Mouse (Mus musculus) forebrain, embryonic 12.5 days (tissue): Measurements from ENCODE around the gene Ptpn3. TPM values are rescaled to one million over a fixed set of nuclear protein-coding genes. Genes with fewer than 3 reads are reported as not detected.

Source experiments
- ATAC-seq: fragments of 200-750 bp; cut with Nextera tagmentation; 2 replicates; pipeline ENCODE4 v1.8.0; 2017; ENCODE audit warnings: moderate TSS enrichment; ENCODE audit not compliant: low FRiP score
- H3K27ac ChIP-seq: fragments of 300-500 bp; sonication (generic); 2 replicates; pipeline ENCODE4 v1.5.1; 2016; ENCODE audit warnings: mild to moderate bottlenecking
- H3K27me3 ChIP-seq: fragments of 300-500 bp; sonication (generic); 2 replicates; pipeline ENCODE4 v1.6.1; 2016; ENCODE audit warnings: mild to moderate bottlenecking
- H3K36me3 ChIP-seq: fragments of 300-500 bp; sonication (generic); replicated peaks from 2 replicates; pipeline ENCODE4 v1.6.1; 2016; ENCODE audit warnings: mild to moderate bottlenecking
- H3K4me1 ChIP-seq: fragments of 300-500 bp; sonication (generic); 2 replicates; pipeline ENCODE4 v1.6.1; 2016
- H3K4me2 ChIP-seq: fragments of 300-500 bp; sonication (generic); 2 replicates; pipeline ENCODE4 v1.6.1; 2016; ENCODE audit warnings: mild to moderate bottlenecking, moderate library complexity
- H3K4me3 ChIP-seq: fragments of 300-500 bp; sonication (generic); replicated peaks from 2 replicates; pipeline ENCODE4 v1.5.1; 2016; ENCODE audit warnings: mild to moderate bottlenecking
- H3K9ac ChIP-seq: fragments of 300-500 bp; sonication (generic); 2 replicates; pipeline ENCODE4 v1.6.1; 2016; ENCODE audit warnings: mild to moderate bottlenecking
- H3K9me3 ChIP-seq: fragments of 300-500 bp; sonication (generic); 2 replicates; pipeline ENCODE4 v1.6.1; 2016
- WGBS: fragments of 180-500 bp; shearing (Covaris S2); methylation state at CpG from one replicate; pipeline ENCODE4 v1.1.7; 2016; 5-methylcytosine and 5-hydroxymethylcytosine counted together
- polyA plus RNA-seq: library from polyadenylated mRNA; unstranded; fragments of >200 nt; fragmentation: Nextera tagmentation; extraction: Ambion mirVana; gene quantifications from 2 replicates; pipeline ENCODE4 v1.2.1, GENCODE M21; 2016

Gene Ptpn3
- polyA plus RNA-seq, 1 experiment from 2014 or later, result 2.4 TPM

- Histone ChIP-seq H3K9me3 (no peaks in the 10 kb centered on the region), H3K36me3 (no peaks in the 10 kb centered on the region), H3K4me2 (no peak overlapping the region), H3K9ac (no peak overlapping the region), H3K27ac (no peak overlapping the region), H3K4me1 (no peaks in the 10 kb centered on the region), H3K27me3 (no peaks in the 10 kb centered on the region), H3K4me3 (no peak overlapping the region)
- no peak for ATAC-seq
- WGBS, result 84% methylated on average over 9 of the region's 9 CpGs
Measured at GRCm38 (mm10) chr4:57231323-57231722, 70.3 kb downstream of the Ptpn3 start.

- Histone ChIP-seq H3K9ac (no peak overlapping the region), H3K4me2 (no peak overlapping the region), H3K36me3 (no peaks in the 10 kb centered on the region), H3K4me1 (no peaks in the 10 kb centered on the region), H3K9me3 (no peaks in the 10 kb centered on the region), H3K4me3 (no peak overlapping the region), H3K27me3 (no peaks in the 10 kb centered on the region), H3K27ac (no peak overlapping the region)
- 73% methylated on average over 7 of the region's 7 CpGs for WGBS
- ATAC-seq, result no peak
Measured at GRCm38 (mm10) chr4:57230341-57230740, 71.3 kb downstream of the Ptpn3 start.

GRCm38 (mm10) chr4:57228601-57229520 lies 72.8 kb downstream of the Ptpn3 start:
- H3K4me3 ChIP-seq, result no peak overlapping the region
- no peak overlapping the region for H3K4me2 ChIP-seq
- no peak overlapping the region for H3K27ac ChIP-seq
- no peak for ATAC-seq
- H3K36me3 ChIP-seq, result no peaks in the 10 kb centered on the region
- no peak overlapping the region for H3K9ac ChIP-seq
- H3K9me3 ChIP-seq, result no peaks in the 10 kb centered on the region
- WGBS, result 80% methylated on average over 18 of the region's 18 CpGs
- no peaks in the 10 kb centered on the region for H3K4me1 ChIP-seq
- H3K27me3 ChIP-seq, result no peaks in the 10 kb centered on the region

DNA sequence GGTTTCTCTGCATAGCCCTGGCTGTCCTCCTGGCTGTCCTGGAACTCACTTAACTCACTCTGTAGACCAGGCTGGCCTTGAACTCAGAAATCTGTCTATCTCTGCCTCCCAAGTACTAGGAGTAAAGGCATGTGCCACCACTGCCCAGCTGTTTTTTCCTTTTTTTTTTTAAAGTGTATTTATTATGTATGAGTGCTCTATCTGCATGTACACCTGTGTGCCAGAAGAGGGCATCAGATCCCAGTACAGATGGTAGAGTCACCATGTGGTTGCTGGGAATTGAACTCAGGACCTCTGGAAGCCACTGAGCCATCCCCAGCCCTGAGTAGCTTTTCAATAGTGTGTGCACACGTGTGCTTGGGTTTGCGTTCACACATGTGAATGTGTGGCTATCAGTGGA lies 76.9 kb downstream of the Ptpn3 start:
- H3K4me2 ChIP-seq, result no peak overlapping the region
- H3K27me3 ChIP-seq, result no peaks in the 10 kb centered on the region; the same call in 1 of the 2 replicates
- no peaks in the 10 kb centered on the region for H3K4me1 ChIP-seq
- H3K36me3 ChIP-seq, result no peaks in the 10 kb centered on the region
- 92% methylated on average over 2 of the region's 2 CpGs for WGBS
- no peak for ATAC-seq
- no peak overlapping the region for H3K4me3 ChIP-seq
- no peaks in the 10 kb centered on the region for H3K9me3 ChIP-seq
- H3K27ac ChIP-seq, result no peak overlapping the region
- no peak overlapping the region for H3K9ac ChIP-seq

DNA sequence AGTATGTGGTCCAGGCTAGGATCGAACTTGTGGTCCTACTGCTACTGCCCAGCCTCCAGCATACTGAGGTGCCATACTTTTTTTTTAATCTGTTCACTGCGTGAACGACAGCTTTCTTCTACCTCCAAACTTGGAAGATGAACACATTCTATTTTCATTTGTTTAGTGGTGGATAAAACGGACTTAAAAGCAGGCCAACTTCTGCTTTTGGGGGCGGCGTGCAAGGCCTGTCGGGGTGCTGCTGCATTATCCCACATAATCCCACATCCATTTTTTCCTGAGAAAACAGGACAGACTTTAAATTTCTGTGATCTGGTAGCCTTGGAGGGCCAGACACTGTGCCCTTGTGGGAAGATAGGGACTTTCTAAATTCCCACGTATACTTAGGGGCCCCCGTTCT lies 83.9 kb downstream of the Ptpn3 start:
- Histone ChIP-seq H3K27me3 (no peaks in the 10 kb centered on the region; the same call in 1 of the 2 replicates), H3K4me1 (peaks cover 5% of the 10 kb centered on the region; the same call in 1 of the 2 replicates), H3K4me2 (no peak overlapping the region), H3K9ac (no peak overlapping the region), H3K9me3 (no peaks in the 10 kb centered on the region), H3K36me3 (no peaks in the 10 kb centered on the region), H3K27ac (no peak overlapping the region), H3K4me3 (no peak overlapping the region)
- no peak for ATAC-seq
- WGBS, result 94% methylated on average over 9 of the region's 9 CpGs

GRCm38 (mm10) chr4:57216535-57216934 lies 85.1 kb downstream of the Ptpn3 start:
- ATAC-seq, result no peak
- H3K36me3 ChIP-seq, result no peaks in the 10 kb centered on the region
- no peak overlapping the region for H3K4me3 ChIP-seq
- WGBS, result 91% methylated on average over 4 of the region's 4 CpGs
- H3K4me2 ChIP-seq, result no peak overlapping the region
- H3K4me1 ChIP-seq, result peaks cover 5% of the 10 kb centered on the region; the same call in 1 of the 2 replicates
- no peaks in the 10 kb centered on the region for H3K27me3 ChIP-seq
- no peaks in the 10 kb centered on the region for H3K9me3 ChIP-seq
- H3K27ac ChIP-seq, result no peak overlapping the region
- H3K9ac ChIP-seq, result no peak overlapping the region

DNA sequence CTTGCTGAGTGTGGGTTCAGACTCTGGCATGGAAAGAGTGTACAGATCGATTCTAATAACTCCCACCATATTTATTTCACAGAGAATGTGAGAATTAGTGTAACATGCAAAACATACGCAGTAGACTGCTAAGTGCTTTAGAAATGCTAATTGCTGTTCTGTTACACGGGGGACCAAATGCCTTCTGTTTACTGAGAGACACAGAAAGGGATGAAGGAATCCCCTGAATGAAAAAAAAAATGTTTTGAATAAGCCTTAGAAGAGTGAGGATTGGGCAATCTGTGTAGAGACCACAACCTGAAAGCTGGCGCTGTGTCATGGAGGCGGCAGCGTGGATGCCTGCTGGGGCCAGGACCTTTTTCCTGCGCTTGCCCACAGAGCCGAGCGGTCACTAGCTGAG lies 86.8 kb downstream of the Ptpn3 start:
- 55% methylated on average over 9 of the region's 9 CpGs for WGBS
- Histone ChIP-seq H3K4me2 (no peak overlapping the region), H3K27me3 (no peaks in the 10 kb centered on the region), H3K36me3 (no peaks in the 10 kb centered on the region), H3K4me3 (no peak overlapping the region), H3K9ac (no peak overlapping the region), H3K9me3 (no peaks in the 10 kb centered on the region), H3K4me1 (peaks cover 5% of the 10 kb centered on the region; the same call in 1 of the 2 replicates), H3K27ac (no peak overlapping the region)
- ATAC-seq, result no peak

GRCm38 (mm10) chr4:57214114-57214513 lies 87.5 kb downstream of the Ptpn3 start:
- 84% methylated on average over 3 of the region's 3 CpGs for WGBS

GRCm38 (mm10) chr4:57211706-57212105 lies 89.9 kb downstream of the Ptpn3 start:
- Histone ChIP-seq H3K36me3 (no peaks in the 10 kb centered on the region), H3K4me1 (peaks cover 5% of the 10 kb centered on the region; the same call in 1 of the 2 replicates), H3K4me2 (no peak overlapping the region), H3K27me3 (no peaks in the 10 kb centered on the region), H3K27ac (no peak overlapping the region), H3K9ac (no peak overlapping the region), H3K4me3 (no peak overlapping the region), H3K9me3 (no peaks in the 10 kb centered on the region)
- 79% methylated on average over 2 of the region's 2 CpGs for WGBS
- ATAC-seq, result no peak

More at GRCm38 (mm10) chr4:57214114-57214513, 87.5 kb downstream of the Ptpn3 start:
- H3K4me2 ChIP-seq, result no peak overlapping the region
- no peak overlapping the region for H3K9ac ChIP-seq
- peaks cover 5% of the 10 kb centered on the region; the same call in 1 of the 2 replicates for H3K4me1 ChIP-seq
- no peak overlapping the region for H3K27ac ChIP-seq
- no peaks in the 10 kb centered on the region for H3K36me3 ChIP-seq
- H3K27me3 ChIP-seq, result no peaks in the 10 kb centered on the region
- H3K9me3 ChIP-seq, result no peaks in the 10 kb centered on the region
- no peak overlapping the region for H3K4me3 ChIP-seq
- ATAC-seq, result no peak

GRCm38 (mm10) chr4:57205908-57206307 lies 95.7 kb downstream of the Ptpn3 start:
- no peaks in the 10 kb centered on the region for H3K9me3 ChIP-seq
- H3K4me1 ChIP-seq, result 0 out of 2 replicates have a peak, but pooled peaks cover 4% of the 10 kb centered on the region
- no peak overlapping the region for H3K27ac ChIP-seq
- no peak overlapping the region for H3K4me2 ChIP-seq
- no peak overlapping the region for H3K4me3 ChIP-seq
- H3K36me3 ChIP-seq, result no peaks in the 10 kb centered on the region
- ATAC-seq, result no peak
- H3K9ac ChIP-seq, result no peak overlapping the region
- WGBS, result 74% methylated on average over 8 of the region's 8 CpGs
- no peaks in the 10 kb centered on the region for H3K27me3 ChIP-seq

- Histone ChIP-seq H3K27me3 (no peaks in the 10 kb centered on the region), H3K36me3 (no peaks in the 10 kb centered on the region), H3K27ac (no peak overlapping the region), H3K9me3 (no peaks in the 10 kb centered on the region), H3K4me2 (no peak overlapping the region), H3K4me1 (0 out of 2 replicates have a peak, but pooled peaks cover 4% of the 10 kb centered on the region), H3K9ac (no peak overlapping the region), H3K4me3 (no peak overlapping the region)
- WGBS, result 83% methylated on average over 11 of the region's 11 CpGs
- ATAC-seq, result no peak
Measured at GRCm38 (mm10) chr4:57204780-57205179, 96.9 kb downstream of the Ptpn3 start.

DNA sequence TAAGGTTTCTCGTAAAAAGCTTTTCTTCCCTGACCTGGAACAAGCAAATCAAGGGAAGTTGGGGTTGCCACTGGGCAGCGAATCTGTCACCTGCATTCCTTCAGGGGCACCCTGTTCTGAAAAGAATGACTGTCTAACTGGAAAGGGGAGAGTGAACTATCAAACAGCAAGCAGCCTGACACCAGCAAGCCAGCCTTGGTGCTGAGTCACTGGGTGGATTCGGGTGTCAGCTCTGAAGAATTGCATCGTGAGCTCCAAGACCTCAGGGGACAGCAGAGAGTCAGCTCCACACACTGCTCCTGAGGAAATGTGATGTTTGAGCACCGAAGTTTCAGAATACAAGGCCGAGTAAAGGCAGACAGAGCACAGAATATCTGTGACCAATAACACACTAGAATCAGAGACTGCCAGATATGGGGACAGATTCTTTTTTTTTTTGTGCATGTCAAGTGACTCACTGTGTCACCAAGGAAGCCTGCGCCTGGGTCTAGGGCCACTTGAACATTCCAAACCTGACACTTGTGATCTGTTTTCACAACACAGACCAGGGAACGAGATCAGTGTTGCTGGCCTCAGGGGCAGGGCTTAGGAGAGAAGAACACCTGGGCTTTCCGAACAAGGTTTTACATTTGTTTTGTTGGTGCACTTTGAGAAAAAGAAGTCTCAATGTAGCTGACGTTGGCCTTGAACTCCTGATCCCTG lies 98.8 kb downstream of the Ptpn3 start:
- no peak for ATAC-seq
- H3K4me2 ChIP-seq, result no peak overlapping the region
- 66% methylated on average over 10 of the region's 10 CpGs for WGBS
- H3K9me3 ChIP-seq, result no peaks in the 10 kb centered on the region
- H3K27me3 ChIP-seq, result no peaks in the 10 kb centered on the region
- no peaks in the 10 kb centered on the region for H3K36me3 ChIP-seq
- H3K27ac ChIP-seq, result no peak overlapping the region
- no peak overlapping the region for H3K4me3 ChIP-seq
- H3K9ac ChIP-seq, result no peak overlapping the region
- 0 out of 2 replicates have a peak, but pooled peaks cover 4% of the 10 kb centered on the region for H3K4me1 ChIP-seq
